Mouse (Mus musculus): Measurements from ENCODE around the gene Efcab6. TPM values are rescaled to one million over a fixed set of nuclear protein-coding genes. Genes with fewer than 3 reads are reported as not detected.

Efcab6 gene
- polyA plus RNA-seq, 1 experiment from 2014 or later = 1.9 TPM

DNA sequence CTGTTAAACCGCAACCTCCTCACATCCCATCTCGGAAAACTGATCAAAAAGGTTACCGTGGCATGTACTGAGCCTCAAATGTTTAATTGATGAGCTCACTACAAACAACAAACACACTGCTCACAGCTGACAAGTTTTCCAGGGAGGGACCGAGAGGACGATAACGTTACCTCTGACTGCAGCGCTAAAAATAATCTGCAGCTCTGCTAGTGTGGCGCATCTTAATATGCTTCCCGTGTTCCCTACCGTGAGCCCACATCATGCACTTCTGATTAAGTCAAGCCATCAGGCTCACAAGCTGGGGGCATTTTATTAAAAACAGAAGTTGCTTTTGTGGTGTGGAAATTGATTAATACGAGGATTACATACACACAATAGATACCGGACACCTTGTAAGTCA is 97.4 kb downstream of the Efcab6 start:
- no peaks in the 10 kb centered on the region for H3K36me3 ChIP-seq (ENCODE audit: poor library complexity, severe bottlenecking)
- WGBS = 71% methylated on average over 12 of the region's 12 CpGs
- H3K4me2 ChIP-seq = no peak overlapping the region
- H3K9ac ChIP-seq = no peak overlapping the region
- H3K4me1 ChIP-seq = no peaks in the 10 kb centered on the region; the same call in 1 of the 2 replicates
- H3K9me3 ChIP-seq (replicated peaks) = no peaks in the 10 kb centered on the region
- no peak overlapping the region for H3K4me3 ChIP-seq
- no peak for ATAC-seq
- H3K27ac ChIP-seq = no peak overlapping the region
- H3K27me3 ChIP-seq = no peaks in the 10 kb centered on the region

DNA sequence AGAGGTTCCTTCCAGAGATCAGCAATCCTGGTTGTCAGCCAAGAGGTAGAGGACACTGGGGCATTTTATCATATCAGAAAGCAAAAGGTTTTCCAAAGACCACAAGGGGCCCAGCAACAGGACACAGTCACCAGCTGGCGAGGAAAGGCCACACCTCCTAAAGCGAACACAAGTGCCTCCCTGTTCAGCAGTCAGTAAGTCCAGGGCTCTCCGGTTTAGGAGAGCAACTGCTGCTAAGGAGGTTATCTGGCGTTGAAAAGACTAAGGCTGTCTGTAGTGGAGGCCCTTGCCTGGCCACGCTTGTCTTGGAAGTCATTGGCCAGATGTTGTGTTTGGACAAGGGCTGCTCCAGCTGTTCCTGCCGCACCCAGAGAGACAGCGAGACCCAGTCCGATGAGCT is 100.1 kb downstream of the Efcab6 start:
- no peaks in the 10 kb centered on the region for H3K36me3 ChIP-seq (ENCODE audit: poor library complexity, severe bottlenecking)
- no peaks in the 10 kb centered on the region for H3K27me3 ChIP-seq
- no peak for ATAC-seq
- WGBS = 78% methylated on average over 8 of the region's 8 CpGs
- H3K4me1 ChIP-seq = no peaks in the 10 kb centered on the region; the same call in 1 of the 2 replicates
- no peak overlapping the region for H3K9ac ChIP-seq
- H3K9me3 ChIP-seq (replicated peaks) = no peaks in the 10 kb centered on the region
- no peak overlapping the region for H3K4me2 ChIP-seq
- no peak overlapping the region for H3K4me3 ChIP-seq
- no peak overlapping the region for H3K27ac ChIP-seq

DNA sequence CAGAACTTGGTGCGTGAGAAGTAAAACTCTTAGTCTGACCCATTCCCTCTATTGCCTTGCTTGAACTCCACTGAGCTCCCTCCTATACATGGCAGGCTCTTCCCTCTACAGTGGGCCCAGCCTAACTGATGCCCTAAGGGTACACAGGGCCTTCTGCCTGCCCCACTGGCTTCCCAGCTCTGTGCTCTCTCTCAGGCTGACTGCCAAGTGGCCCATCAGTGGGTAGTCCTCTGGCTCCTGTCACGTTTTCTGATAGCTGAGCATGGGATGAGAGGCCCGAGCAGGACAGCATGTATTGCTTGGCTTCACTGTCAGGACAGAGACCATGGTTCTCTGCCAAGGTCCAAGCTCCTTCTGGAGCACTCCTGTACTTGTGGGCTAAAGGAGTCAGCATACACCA is 106.8 kb downstream of the Efcab6 start:
- Histone ChIP-seq H3K27me3 (no peaks in the 10 kb centered on the region), H3K36me3 (ENCODE audit: poor library complexity, severe bottlenecking) (no peaks in the 10 kb centered on the region), H3K9me3 (replicated peaks) (no peaks in the 10 kb centered on the region), H3K4me2 (no peak overlapping the region), H3K27ac (no peak overlapping the region), H3K4me3 (no peak overlapping the region), H3K9ac (no peak overlapping the region), H3K4me1 (no peaks in the 10 kb centered on the region; the same call in 1 of the 2 replicates)
- no peak for ATAC-seq
- WGBS = 71% methylated on average over 3 of the region's 3 CpGs

DNA sequence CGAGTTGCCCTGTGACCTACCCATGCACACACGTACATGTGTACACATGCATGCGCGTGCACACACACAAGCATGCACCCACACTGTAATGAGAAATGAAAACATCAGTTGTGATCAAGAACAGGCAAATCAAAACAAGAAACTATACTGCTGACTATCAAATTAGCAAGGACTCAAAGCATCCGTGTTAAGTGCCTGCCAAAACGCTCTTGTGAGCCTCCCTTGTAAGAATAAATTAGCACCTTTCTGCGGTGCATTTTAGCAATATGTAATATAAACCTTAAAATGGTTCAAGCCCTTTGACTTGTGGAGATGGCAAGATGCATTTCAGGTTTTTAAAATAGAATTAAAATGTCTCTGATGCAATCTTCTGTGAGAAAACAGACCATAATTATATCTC is 108.2 kb downstream of the Efcab6 start:
- ATAC-seq = no peak
- Histone ChIP-seq H3K4me2 (no peak overlapping the region), H3K9ac (no peak overlapping the region), H3K4me1 (no peaks in the 10 kb centered on the region), H3K27me3 (no peaks in the 10 kb centered on the region), H3K9me3 (replicated peaks) (no peaks in the 10 kb centered on the region), H3K27ac (no peak overlapping the region), H3K36me3 (ENCODE audit: poor library complexity, severe bottlenecking) (no peaks in the 10 kb centered on the region), H3K4me3 (no peak overlapping the region)
- WGBS = 81% methylated on average over 7 of the region's 7 CpGs

DNA sequence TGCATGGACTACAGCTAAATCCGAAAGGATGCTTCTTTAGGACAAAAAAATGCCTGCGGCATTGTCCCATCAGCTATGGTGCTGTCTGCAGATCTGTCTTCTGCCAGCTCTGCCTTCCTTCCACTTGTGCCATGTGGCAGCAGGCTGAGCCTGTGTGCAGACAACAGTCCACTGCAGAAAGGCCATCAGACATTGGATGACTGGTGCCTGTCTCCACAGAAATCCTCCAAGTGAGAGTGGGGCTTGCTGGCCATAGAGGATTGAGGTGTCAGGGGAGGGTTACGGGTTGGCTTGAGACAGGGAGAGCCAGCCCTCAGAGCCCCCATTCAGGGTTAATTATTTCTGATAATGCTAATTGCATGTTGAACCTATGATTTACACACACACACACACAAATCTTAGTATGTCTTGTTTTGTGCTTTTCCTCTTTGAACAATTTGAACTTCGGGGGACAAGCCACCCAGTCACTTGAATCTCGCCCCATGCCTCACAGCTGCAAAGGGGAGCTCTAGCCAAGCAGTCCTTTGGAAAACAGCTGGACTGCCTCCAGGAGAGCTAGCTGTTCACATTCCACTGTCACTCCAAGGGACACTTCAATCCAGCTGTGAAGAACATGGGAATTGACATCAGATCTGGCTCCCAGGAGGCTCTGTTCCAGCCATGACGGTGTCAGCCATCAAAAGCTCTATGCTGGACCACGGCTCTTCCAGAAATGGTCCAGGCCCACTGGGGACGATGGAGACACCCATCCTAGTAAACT is 109.1 kb downstream of the Efcab6 start:
- Histone ChIP-seq H3K36me3 (ENCODE audit: poor library complexity, severe bottlenecking) (no peaks in the 10 kb centered on the region), H3K27me3 (no peaks in the 10 kb centered on the region), H3K27ac (no peak overlapping the region), H3K9ac (no peak overlapping the region), H3K4me1 (no peaks in the 10 kb centered on the region), H3K4me2 (no peak overlapping the region), H3K4me3 (no peak overlapping the region), H3K9me3 (replicated peaks) (no peaks in the 10 kb centered on the region)
- ATAC-seq = no peak
- WGBS = 87% methylated on average over 8 of the region's 8 CpGs

DNA sequence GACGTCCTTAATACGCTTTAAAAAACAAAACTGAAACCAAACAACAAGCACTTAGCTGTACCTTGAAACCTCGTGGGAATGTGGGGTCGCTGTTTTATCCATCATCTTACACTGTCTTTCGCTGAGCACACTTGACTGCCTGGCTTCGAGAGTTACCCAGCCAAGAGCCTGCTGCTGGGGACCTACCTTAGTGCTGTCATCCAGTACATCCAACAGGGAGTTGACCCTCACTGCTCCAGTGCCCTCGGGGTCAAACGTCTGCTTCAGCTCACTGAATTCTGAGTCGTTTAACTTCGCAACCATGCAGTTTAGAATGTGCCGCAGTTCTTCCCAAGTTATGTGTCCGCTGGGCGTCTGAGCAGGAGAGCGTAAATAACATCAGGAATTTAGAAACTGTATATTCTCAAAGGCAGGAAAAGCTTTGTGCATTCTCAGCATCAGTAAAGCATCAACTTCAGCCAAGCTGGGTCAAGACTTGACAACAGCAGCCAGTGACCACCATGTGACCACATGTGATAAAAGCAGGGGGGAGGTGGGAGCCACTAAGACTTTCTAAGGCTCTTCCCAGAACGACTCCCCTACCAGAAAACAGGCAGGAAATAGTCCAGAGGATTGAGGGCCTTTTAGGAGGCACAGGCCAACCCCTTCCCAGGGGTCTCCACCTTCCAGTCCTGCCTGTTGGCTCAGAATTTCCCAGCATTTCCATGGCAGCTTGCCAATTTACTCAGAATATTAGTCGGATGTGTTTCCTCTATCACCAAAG is 115.3 kb downstream of the Efcab6 start:
- no peaks in the 10 kb centered on the region for H3K36me3 ChIP-seq (ENCODE audit: poor library complexity, severe bottlenecking)
- no peak for ATAC-seq

DNA sequence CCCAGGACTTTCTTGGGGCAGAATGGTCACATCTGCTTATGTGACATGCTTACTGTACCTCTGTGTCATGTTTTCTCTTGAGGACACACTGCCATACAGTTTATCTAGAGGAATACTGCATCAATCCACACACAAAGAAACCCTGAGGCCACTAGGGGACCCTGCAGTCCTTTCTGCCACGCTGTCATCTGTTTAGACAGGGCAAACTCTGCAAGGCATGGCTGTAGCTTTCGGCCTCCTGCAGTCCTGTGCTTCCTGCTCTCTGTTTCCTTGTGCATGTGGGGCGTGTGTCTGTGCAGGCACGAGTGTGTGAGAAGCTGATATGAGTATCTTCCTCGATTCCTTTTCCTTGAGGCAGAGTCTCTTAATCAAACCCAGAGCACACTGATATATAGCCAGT is 125.5 kb downstream of the Efcab6 start:
- no peak for ATAC-seq
- Histone ChIP-seq H3K4me1 (peaks cover 10% of the 10 kb centered on the region), H3K27ac (no peak overlapping the region), H3K27me3 (no peaks in the 10 kb centered on the region), H3K36me3 (ENCODE audit: poor library complexity, severe bottlenecking) (no peaks in the 10 kb centered on the region), H3K9me3 (replicated peaks) (no peaks in the 10 kb centered on the region), H3K4me2 (no peak overlapping the region), H3K4me3 (no peak overlapping the region), H3K9ac (peak overlapping the region; percentile 27; the same call in 1 of the 2 replicates)
- WGBS = 64% methylated on average over 5 of the region's 5 CpGs

More for the DNA sequence above, 115.3 kb downstream of the Efcab6 start:
- Histone ChIP-seq H3K27ac (no peak overlapping the region), H3K4me2 (no peak overlapping the region), H3K4me1 (no peaks in the 10 kb centered on the region), H3K9me3 (replicated peaks) (no peaks in the 10 kb centered on the region), H3K4me3 (no peak overlapping the region), H3K9ac (no peak overlapping the region), H3K27me3 (no peaks in the 10 kb centered on the region)
- 70% methylated on average over 16 of the region's 16 CpGs for WGBS

DNA sequence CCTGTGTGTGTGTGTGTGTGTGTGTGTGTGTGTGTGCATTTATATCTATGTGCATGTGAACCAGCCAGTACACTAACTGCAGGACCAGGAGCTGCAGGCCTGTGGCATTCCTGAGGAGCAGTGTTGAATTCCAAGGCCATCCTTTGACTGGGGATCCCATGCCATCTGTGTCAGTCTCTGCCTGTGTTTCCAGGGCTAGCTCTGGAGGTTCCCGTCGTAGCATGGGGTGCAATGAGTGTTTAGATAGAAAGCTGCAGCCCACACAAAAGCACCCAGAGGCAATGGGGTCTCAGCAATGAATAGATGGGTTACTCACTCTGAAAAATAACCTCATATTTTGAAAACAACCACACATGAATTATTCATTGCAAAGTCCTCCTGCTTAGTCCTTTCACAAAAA is 126.7 kb downstream of the Efcab6 start:
- ATAC-seq = no peak
- H3K9ac ChIP-seq = no peak overlapping the region
- no peak overlapping the region for H3K27ac ChIP-seq
- H3K4me1 ChIP-seq = peaks cover 10% of the 10 kb centered on the region
- H3K36me3 ChIP-seq (ENCODE audit: poor library complexity, severe bottlenecking) = no peaks in the 10 kb centered on the region
- H3K27me3 ChIP-seq = no peaks in the 10 kb centered on the region
- no peak overlapping the region for H3K4me2 ChIP-seq
- no peak overlapping the region for H3K4me3 ChIP-seq
- WGBS = 45% methylated on average over 2 of the region's 2 CpGs
- H3K9me3 ChIP-seq (replicated peaks) = no peaks in the 10 kb centered on the region

DNA sequence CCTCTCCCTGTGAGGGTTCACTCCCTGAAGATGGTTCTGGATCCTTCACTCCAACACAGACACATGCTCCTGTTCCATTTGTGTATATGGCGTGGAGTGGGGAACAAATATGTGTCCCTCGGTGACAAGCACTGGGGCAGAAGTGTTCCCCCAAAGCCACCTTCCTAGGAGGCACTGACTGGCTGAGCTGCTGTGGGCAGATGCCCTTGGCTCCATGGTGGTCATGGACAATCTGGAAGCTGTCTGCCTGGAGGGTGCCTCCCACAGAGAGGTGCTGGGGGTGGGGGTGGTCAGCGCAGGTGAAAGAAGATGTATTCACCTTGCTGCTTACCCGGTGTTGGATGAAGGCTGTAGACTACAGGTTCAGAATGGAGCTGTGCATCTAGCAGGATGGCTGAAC is 128.7 kb downstream of the Efcab6 start:
- Histone ChIP-seq H3K4me1 (peaks cover 10% of the 10 kb centered on the region), H3K36me3 (ENCODE audit: poor library complexity, severe bottlenecking) (no peaks in the 10 kb centered on the region), H3K27me3 (no peaks in the 10 kb centered on the region), H3K4me2 (no peak overlapping the region), H3K27ac (no peak overlapping the region), H3K4me3 (no peak overlapping the region), H3K9ac (no peak overlapping the region), H3K9me3 (replicated peaks) (no peaks in the 10 kb centered on the region)
- ATAC-seq = no peak
- 93% methylated on average over 4 of the region's 4 CpGs for WGBS

DNA sequence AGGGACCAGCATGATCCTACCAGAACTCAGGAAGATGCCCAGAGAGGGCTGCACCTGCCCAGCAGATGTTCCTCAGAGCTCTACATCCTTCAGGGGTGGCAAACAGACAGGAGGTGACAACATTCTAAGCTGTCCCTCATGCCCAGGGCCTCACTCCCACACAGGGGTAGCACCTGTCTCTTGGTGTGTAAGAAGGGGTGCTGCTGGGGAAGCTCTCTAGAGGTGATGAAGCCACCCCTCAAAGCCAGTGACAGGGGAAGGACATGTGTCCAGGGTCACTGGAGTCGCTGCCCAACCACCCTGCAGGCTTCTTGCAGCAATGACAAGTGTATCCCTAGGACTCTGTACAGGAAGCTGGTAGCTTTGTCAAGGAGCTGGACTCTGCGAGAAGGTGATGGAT is 130.4 kb downstream of the Efcab6 start:
- H3K9me3 ChIP-seq (replicated peaks) = no peaks in the 10 kb centered on the region
- ATAC-seq = no peak
- H3K27me3 ChIP-seq = no peaks in the 10 kb centered on the region
- no peak overlapping the region for H3K27ac ChIP-seq
- H3K4me1 ChIP-seq = peaks cover 10% of the 10 kb centered on the region
- no peak overlapping the region for H3K4me2 ChIP-seq
- H3K36me3 ChIP-seq (ENCODE audit: poor library complexity, severe bottlenecking) = no peaks in the 10 kb centered on the region
- H3K9ac ChIP-seq = no peak overlapping the region
- H3K4me3 ChIP-seq = no peak overlapping the region
- WGBS = 73% methylated on average over 2 of the region's 2 CpGs

DNA sequence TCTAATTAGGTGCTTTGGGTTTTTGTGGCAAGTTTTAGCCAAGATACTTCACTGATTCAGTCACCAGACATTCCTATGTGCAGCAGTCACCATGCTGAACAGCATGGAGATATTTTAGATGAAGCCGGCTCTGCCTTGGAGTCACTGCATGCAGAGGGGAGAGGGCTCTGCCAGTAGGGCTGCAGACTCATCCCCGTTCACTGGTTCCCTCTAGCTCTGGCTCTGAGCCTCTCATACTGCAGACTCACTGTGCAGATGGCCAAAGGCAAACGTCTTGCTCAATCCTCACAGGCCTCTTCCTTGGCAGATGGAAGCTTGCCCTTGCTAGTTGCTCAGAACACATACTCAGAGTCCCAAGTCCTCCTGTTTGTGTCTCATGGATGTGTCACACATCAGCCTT is 139.8 kb downstream of the Efcab6 start:
- Histone ChIP-seq H3K9ac (no peak overlapping the region), H3K4me3 (no peak overlapping the region), H3K9me3 (replicated peaks) (no peaks in the 10 kb centered on the region), H3K36me3 (ENCODE audit: poor library complexity, severe bottlenecking) (no peaks in the 10 kb centered on the region), H3K27me3 (no peaks in the 10 kb centered on the region), H3K4me2 (no peak overlapping the region), H3K4me1 (no peaks in the 10 kb centered on the region), H3K27ac (no peak overlapping the region)
- WGBS = 62% methylated on average over 3 of the region's 3 CpGs
- no peak for ATAC-seq

DNA sequence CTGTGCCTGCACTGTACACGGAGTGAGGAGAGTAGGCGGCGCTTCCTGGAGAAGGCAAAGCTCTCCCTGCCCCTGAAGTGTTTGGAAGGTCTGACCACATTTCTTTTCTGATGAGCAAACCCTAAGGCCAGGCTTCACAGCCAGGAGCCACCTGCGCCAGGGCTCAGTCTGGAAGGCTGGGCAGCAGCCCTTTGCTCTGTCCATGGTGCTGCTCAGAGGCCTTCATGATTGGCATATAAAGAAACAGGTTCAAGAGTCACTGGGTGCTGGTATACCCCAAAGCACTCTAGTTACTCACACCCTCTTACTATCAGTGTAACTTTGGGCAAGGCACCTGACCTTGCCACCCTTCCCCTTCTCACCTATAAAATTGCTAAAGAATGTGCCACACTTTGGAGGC is 140.5 kb downstream of the Efcab6 start:
- H3K4me3 ChIP-seq = no peak overlapping the region
- no peaks in the 10 kb centered on the region for H3K4me1 ChIP-seq
- no peaks in the 10 kb centered on the region for H3K27me3 ChIP-seq
- no peaks in the 10 kb centered on the region for H3K36me3 ChIP-seq (ENCODE audit: poor library complexity, severe bottlenecking)
- no peak for ATAC-seq
- H3K4me2 ChIP-seq = no peak overlapping the region
- no peak overlapping the region for H3K9ac ChIP-seq
- no peaks in the 10 kb centered on the region for H3K9me3 ChIP-seq (replicated peaks)
- WGBS = 31% methylated on average over 4 of the region's 4 CpGs
- no peak overlapping the region for H3K27ac ChIP-seq

All from forebrain, embryonic 13.5 days (tissue).